Mouse (Mus musculus) urinary bladder, adult 18-20 months (tissue): ENCODE results near the gene Clrn3.
"Not testable (repeated sequence)": the region's sequence is repeated elsewhere in the genome, so short reads cannot be mapped to it uniquely, and the experiment has no call there.

ENCODE experiments used
- DNase-seq, 2 experiments: peaks; one replicate each; pipeline ENCODE4 v3.0.0; 2022; ENCODE audit warnings: low spot score in 2 of 2, mixed read lengths in 2 of 2

The Clrn3 gene

GRCm38 (mm10) chr7:135537341-135537901 is 9.0 kb upstream of the Clrn3 start, which contains the start of gene Ptpre:
TSS of gene Ptpre (plus strand) at chr7:135537481.
- peak; percentile 77 to 89 for DNase-seq

- no peak for DNase-seq
Measured at GRCm38 (mm10) chr7:135535908-135536307, 7.5 kb upstream of the Clrn3 start.

GRCm38 (mm10) chr7:135534548-135535189 is 6.2 kb upstream of the Clrn3 start:
- DNase-seq, result peak; percentile 25 to 52

DNA sequence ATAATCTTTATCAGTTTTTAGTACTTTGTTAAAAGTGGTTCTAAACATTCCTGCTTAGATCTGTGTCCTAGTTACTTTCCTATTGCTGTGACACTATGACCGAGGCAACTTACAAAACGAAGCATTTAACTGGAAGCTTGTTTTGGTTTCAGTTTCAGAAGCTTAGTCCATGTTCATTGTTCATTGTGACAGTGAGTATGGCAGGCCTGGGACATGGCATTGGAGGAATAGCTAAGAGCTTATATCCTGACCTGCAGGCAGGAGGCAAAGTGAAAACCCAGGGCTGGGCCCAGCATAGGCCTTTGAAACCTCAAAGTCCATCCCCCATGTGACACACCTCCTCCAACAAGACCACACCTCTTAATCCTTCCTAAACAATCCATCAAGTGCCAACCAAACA is 614 bp upstream of the Clrn3 start:
- DNase-seq, result no peak

DNA sequence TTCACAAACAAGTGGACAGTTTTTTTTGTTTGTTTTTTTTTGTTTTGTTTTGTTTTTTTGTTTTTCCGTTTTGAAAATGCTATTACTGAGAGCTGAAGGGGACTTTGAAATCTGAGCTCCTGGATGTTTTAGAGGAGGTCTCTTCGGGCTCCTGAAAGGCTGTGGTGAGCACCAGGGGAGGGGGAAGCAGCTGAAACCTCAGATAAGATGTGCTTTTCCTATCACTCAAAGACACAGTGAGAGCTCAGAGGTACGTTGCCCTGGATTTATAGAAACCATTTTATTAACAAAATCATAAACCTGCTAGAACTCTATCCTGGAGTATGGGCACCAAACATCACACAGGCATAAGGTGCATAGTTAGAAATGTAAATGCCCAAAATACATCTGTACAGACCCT is 1.3 kb downstream of the Clrn3 start:
- DNase-seq, result no peak

- DNase-seq, result no peak
Measured at GRCm38 (mm10) chr7:135526574-135527152, 1.8 kb downstream of the Clrn3 start.

GRCm38 (mm10) chr7:135524424-135524967 is 4.0 kb downstream of the Clrn3 start:
- no peak for DNase-seq

DNA sequence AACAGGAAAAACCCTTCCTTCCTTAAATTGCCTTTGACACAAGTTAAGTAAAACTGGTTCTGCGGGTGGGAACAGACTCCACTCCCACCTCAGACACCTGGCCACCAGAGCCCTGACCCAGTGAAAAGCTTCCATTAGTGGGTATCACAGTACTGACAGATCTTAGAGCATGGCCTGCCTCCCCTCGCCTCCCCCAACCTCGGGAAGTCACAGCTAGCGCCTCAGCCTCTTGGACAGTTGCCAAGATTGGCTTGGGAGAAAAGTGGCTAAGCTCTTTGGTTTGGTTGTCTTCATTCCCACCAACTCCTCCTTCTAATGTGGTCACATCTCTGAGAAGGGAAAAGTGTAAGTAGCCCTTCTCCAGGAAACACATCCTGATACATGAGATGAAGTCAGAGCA is 4.5 kb downstream of the Clrn3 start:
- DNase-seq, result no peak

GRCm38 (mm10) chr7:135521755-135522512 is 6.5 kb downstream of the Clrn3 start:
- DNase-seq, result no peak

DNA sequence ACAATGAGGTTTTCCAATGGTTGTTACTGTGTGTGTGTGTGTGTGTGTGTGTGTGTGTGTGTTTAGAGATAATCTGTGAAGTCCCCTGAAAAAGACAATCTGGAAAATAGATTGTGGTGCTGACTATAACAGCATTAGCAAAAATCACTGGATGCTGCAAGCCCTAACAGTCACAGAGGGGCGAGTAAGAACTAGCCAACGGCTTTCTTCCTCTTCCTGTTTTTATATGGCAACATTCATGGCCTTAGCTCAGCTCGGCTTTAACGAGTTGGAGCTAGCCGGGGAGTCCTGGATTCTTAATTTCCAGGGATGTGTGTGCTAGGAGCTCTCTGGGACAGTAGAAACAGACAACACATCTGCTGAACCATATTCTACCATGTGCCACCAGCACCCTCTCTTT is 8.2 kb downstream of the Clrn3 start:
- DNase-seq, result no peak

DNA sequence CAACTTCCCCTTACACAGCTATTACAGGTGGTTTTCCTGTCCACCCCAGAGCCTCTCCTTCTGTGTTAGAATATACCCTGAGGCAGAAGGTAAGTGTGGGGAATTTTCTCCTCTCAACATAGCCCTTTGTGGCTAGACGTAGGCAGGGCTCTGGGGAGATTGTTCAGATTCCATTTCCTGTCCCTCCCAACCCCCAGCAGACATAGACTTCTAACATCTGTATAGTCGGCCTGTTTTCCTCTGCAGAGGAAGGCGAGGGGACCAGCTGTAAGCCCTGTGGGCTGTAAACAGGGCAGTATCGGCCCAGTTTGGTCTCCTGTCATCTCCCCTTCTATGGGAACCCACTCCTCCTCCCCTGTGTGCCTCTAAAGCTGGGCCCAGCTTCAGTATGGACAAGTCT is 11.3 kb downstream of the Clrn3 start:
- no peak for DNase-seq

DNA sequence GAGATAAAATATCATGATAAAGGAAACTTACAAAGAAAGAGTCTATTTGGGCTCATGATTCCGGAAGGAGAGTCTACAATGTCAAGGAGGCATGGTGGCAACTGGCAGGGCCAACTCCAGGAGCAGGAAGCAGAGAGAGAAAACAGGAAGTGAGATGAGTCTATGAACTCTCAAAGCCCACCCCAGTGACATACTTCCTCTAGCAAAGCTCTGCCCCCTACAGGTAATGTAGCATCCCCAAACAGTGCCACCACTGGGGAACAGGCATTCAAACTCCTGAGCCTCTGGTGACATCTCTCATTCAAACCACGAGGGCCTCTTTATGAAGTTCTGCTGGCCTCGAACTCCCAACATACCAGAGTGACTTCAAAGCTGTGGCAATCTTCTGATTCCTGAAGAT is 16.7 kb downstream of the Clrn3 start:
- DNase-seq, result no peak

DNA sequence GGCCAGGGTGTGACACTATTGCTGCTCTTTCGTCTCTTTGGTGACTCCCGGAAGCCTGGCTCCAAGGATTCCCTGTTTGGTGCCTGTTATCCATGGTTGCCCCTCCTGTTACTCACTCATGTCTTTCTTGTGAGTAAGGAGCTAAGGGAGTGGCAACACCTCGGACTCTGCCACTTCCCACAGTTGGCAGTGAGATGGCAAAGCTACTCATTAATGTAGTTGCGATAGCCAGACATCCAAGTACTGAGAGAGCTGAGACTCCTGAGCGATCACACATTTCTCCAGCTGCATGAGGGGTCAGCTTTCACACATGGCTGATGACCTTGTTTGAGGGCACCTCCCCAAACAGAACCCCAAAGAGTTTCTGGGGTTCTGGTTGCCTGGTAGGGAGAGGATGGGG is 18.0 kb downstream of the Clrn3 start:
- DNase-seq, result no peak

GRCm38 (mm10) chr7:135509272-135509671 is 19.2 kb downstream of the Clrn3 start:
- peak; percentile 23 to 39 for DNase-seq

DNA sequence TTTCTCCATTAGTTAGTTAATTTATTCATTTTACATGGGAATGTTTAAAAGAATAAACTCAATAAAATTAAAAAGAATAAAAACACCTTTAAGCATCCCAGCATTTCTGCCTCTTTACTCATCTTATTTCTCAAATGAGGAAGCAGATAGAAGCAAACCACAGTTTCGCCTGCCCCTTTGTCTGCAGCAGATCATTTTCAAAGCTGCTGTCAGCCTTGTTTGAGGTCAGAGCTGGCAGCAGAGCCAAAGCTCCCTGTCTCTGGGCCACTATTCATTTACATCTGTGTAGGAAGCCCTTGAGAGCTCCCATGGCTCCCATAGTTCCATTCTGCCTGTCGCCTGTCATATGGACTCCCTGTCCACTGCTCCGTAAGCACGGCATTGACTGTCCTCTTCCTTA is 19.9 kb downstream of the Clrn3 start:
- no peak for DNase-seq

GRCm38 (mm10) chr7:135506506-135506905 is 21.9 kb downstream of the Clrn3 start:
- not testable (repeated sequence) for DNase-seq

DNA sequence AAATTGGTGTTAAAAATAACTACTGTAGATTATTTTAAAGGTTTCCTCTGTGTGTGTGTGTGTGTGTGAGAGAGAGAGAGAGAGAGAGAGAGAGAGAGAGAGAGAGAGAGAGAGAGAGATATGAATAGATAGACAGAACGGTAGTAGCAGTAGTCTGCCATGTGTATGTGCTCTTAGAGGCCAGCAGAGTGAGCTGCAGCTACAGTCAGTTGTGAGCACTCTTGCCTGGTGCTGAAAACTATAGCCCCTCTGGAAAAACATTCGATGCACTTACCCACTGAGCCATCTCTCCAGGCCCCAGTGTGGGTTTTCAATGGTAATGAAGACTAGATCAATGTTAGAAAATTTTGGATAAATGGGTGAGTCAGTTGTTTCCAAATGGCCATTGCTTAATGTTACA is 29.1 kb downstream of the Clrn3 start:
- no peak for DNase-seq

DNA sequence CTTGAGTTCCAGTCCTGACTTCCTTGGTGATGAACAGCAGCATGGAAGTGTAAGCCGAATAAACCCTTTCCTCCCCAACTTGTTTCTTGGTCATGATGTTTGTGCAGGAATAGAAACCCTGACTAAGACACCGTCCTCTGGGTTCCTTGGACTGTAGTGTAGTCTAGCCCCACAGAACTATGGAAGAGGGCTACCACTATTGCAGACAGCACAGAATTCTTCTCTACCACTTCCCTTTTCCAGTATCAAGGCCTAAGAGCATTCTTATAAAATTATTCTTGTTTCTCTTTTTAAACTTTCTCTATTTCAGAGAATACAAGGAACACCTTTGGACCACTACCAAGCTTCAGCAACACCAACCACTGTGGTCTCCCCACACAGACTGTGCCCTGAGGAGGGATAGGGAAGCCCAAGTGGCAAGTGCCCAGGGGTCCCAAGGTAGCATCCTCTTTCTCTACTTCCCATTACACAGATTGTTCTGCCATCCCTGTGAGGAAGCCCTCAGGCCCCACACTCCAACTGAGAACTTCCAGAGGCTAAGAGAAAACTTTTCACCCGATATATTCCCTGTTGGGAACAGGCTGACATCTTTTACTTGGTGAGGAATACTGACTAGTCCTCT is 29.8 kb downstream of the Clrn3 start:
- no peak for DNase-seq

GRCm38 (mm10) chr7:135495303-135495702 is 33.2 kb downstream of the Clrn3 start:
- DNase-seq, result no peak

DNA sequence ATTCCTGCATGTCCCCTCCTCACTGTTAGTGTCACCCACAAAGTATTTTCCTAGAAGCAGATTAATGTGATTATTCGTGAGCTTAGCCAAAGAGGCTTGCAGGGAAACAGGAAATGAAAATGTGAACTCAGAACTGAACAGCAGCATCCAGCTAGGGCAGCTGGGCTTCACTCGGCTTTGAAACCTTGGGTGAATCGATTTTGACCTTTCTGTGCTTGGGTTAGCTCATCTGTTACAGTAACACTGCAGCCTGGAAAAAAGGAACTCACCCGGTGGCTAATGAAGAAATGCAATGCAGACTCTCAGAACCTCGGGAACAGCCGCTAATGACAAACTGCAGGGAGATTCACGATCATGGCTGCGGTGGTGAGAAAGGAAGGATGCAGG is 38.0 kb downstream of the Clrn3 start:
- DNase-seq, result no peak

- no peak for DNase-seq
Measured at GRCm38 (mm10) chr7:135489724-135490499, 38.5 kb downstream of the Clrn3 start.
